Mouse (Mus musculus) midbrain, embryonic 15.5 days (tissue): ENCODE measurements at regions not wholly inside any gene's neighbourhood (a gene's known extent, or its start where the extent isn't known, plus 50 kb on each side); places are given as distances from the start of the nearest gene placed in this dataset.
A peak's percentile ranks its signal among the peaks of the same experiment; 100 is the strongest.

Experiments used
- ATAC-seq: fragments of 200-750 bp; cut with Nextera tagmentation; replicated peaks from 2 replicates; pipeline ENCODE4 v1.8.0; 2017; ENCODE audit warnings: moderate TSS enrichment
- H3K27ac ChIP-seq: fragments of 300-500 bp; sonication (generic); 2 replicates; pipeline ENCODE4 v1.5.1; 2015; ENCODE audit warnings: mild to moderate bottlenecking, inconsistent platforms
- H3K27me3 ChIP-seq: fragments of 300-500 bp; sonication (generic); replicated peaks from 2 replicates; pipeline ENCODE4 v1.6.1; 2015; ENCODE audit warnings: inconsistent platforms
- H3K36me3 ChIP-seq: fragments of 300-500 bp; sonication (generic); replicated peaks from 2 replicates; pipeline ENCODE4 v1.6.1; 2015; ENCODE audit warnings: inconsistent platforms
- H3K4me1 ChIP-seq: fragments of 300-500 bp; sonication (generic); 2 replicates; pipeline ENCODE4 v1.6.1; 2015; ENCODE audit warnings: inconsistent platforms
- H3K4me2 ChIP-seq: fragments of 300-500 bp; sonication (generic); 2 replicates; pipeline ENCODE4 v1.6.1; 2015; ENCODE audit warnings: inconsistent platforms, mild to moderate bottlenecking, moderate library complexity
- H3K4me3 ChIP-seq: fragments of 300-500 bp; sonication (generic); 2 replicates; pipeline ENCODE4 v1.5.1; 2015; ENCODE audit warnings: mild to moderate bottlenecking, inconsistent platforms
- H3K9ac ChIP-seq: fragments of 300-500 bp; sonication (generic); 2 replicates; pipeline ENCODE4 v1.6.1; 2015; ENCODE audit warnings: mild to moderate bottlenecking, inconsistent platforms
- H3K9me3 ChIP-seq: fragments of 300-500 bp; sonication (generic); 2 replicates; pipeline ENCODE4 v1.6.1; 2016; ENCODE audit warnings: inconsistent platforms
- WGBS: fragments of 180-500 bp; shearing (Covaris S2); methylation state at CpG from one replicate; pipeline ENCODE4 v1.1.7; 2015; ENCODE audit warnings: mixed read lengths; 5-methylcytosine and 5-hydroxymethylcytosine counted together

DNA sequence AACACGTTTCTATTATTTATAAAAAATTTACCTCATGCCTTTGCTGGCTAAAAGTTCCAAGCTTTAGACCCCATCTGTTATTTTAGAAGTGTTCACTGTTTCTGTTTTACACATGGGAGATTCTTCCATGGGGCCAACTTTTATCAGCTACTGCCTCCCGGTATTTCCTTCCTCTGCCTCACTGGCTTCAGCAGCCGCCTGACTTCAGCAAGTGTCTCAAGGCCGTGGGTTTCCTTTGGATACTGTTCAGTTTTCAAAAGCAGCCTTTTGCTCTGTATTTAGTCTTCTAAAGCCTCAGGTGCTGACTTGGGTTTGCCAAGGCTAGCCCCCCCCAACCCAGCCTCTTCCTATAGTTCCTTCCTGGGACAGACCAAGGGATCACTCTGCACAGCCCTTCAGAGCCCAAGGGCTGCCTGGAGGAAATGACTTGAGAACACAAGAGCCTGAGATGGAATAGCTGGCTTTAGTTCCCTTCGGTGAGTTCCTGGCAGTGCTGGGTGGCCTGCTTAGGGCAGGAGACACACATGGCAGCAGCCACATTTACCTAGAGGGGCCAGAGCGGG lies 75.1 kb upstream of the Itga6 start:
- no peaks in the 10 kb centered on the region for H3K36me3 ChIP-seq
- ATAC-seq, result no peak
- no peak overlapping the region for H3K27ac ChIP-seq
- H3K27me3 ChIP-seq, result no peaks in the 10 kb centered on the region
- H3K9ac ChIP-seq, result no peak overlapping the region
- no peaks in the 10 kb centered on the region for H3K4me1 ChIP-seq
- H3K9me3 ChIP-seq, result no peaks in the 10 kb centered on the region
- H3K4me2 ChIP-seq, result no peak overlapping the region
- H3K4me3 ChIP-seq, result no peak overlapping the region
- 92% methylated on average over 6 of the region's 6 CpGs for WGBS

DNA sequence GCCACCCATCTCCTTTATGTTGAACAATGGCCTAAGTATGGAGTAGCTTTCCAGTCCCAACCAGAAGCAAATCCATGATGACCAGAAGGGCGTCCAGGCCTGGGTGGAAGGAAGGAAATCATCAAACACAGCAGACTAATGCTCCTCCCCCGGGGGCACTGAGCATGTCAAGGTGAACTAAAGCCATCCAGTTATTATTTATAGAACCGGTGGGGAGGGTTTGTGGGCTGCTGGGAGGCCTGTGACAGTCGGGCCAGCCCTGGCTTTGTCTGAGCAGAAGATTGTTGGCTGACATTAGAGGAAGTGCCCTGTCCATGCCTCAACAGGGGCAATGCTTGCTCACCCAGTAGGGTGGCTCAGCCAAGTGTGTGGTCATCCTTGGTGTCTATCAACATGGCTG lies 74.5 kb upstream of the Itga6 start:
- Histone ChIP-seq H3K4me3 (no peak overlapping the region), H3K9me3 (no peaks in the 10 kb centered on the region), H3K27me3 (no peaks in the 10 kb centered on the region), H3K9ac (no peak overlapping the region), H3K27ac (no peak overlapping the region), H3K4me1 (no peaks in the 10 kb centered on the region), H3K36me3 (no peaks in the 10 kb centered on the region), H3K4me2 (no peak overlapping the region)
- 91% methylated on average over 4 of the region's 4 CpGs for WGBS
- ATAC-seq, result no peak

- no peaks in the 10 kb centered on the region for H3K9me3 ChIP-seq
- no peak overlapping the region for H3K9ac ChIP-seq
- H3K4me3 ChIP-seq, result no peak overlapping the region
- no peaks in the 10 kb centered on the region for H3K36me3 ChIP-seq
- 72% methylated on average over 18 of the region's 18 CpGs for WGBS
- no peak overlapping the region for H3K27ac ChIP-seq
- H3K4me1 ChIP-seq, result no peaks in the 10 kb centered on the region
- H3K4me2 ChIP-seq, result no peak overlapping the region
- ATAC-seq, result no peak
- H3K27me3 ChIP-seq, result no peaks in the 10 kb centered on the region
These were observed 72.1 kb upstream of the Itga6 start for GRCm38 (mm10) chr2:71673087-71673920.

DNA sequence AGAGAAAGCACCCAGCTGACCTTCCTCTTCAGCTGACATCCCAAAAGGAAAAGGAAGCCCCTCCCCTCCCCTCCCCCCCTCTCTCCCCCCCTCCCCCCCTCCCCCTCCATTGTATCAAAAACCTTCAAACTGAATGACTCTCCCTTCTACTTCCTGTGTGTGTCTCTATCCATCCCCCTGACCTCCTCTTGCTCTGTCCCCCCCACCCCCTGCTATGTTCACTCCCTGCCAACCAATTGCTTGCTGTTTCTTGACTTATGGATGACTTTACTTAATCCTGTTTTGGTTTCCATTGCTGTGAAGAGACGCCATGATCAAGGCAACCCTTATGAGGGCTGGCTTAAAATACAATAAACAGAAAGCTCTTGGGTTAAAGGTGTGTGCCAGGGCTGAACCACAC lies 64.7 kb upstream of the Itga6 start:
- Histone ChIP-seq H3K9ac (no peak overlapping the region), H3K27me3 (no peaks in the 10 kb centered on the region), H3K27ac (no peak overlapping the region), H3K36me3 (no peaks in the 10 kb centered on the region), H3K4me2 (no peak overlapping the region), H3K4me3 (no peak overlapping the region), H3K9me3 (no peaks in the 10 kb centered on the region), H3K4me1 (no peaks in the 10 kb centered on the region)
- WGBS, result 27% methylated on average over 1 of the region's 1 CpGs
- no peak for ATAC-seq

- Histone ChIP-seq H3K9ac (no peak overlapping the region), H3K27me3 (no peaks in the 10 kb centered on the region), H3K4me2 (no peak overlapping the region), H3K4me3 (no peak overlapping the region), H3K27ac (no peak overlapping the region), H3K4me1 (no peaks in the 10 kb centered on the region), H3K9me3 (no peaks in the 10 kb centered on the region), H3K36me3 (no peaks in the 10 kb centered on the region)
- no peak for ATAC-seq
- WGBS, result 56% methylated on average over 4 of the region's 4 CpGs
These were observed 64.3 kb upstream of the Itga6 start for GRCm38 (mm10) chr2:71681148-71681547.

DNA sequence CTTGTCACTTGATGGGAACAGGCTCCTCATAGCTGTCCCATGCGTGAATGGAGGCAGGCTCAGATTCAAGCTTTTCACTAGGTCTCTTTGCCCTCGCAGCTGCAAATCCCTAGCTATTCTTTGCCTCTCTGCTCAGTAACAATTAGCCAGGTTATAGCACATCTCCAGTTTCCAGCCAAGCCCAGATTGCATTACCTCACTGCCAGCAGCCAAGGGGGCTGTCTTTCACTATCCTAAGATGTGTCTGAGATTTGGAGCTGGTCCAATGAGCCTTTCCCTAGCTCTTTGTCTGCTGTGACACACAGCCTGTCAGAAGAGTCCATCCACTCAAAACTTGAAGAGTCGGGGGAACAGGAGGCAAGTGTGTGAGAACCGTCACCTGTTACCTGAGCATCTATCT lies 62.0 kb upstream of the Itga6 start:
- Histone ChIP-seq H3K4me2 (no peak overlapping the region), H3K36me3 (no peaks in the 10 kb centered on the region), H3K27me3 (no peaks in the 10 kb centered on the region), H3K4me3 (no peak overlapping the region), H3K9me3 (no peaks in the 10 kb centered on the region), H3K9ac (no peak overlapping the region), H3K4me1 (no peaks in the 10 kb centered on the region), H3K27ac (no peak overlapping the region)
- ATAC-seq, result no peak
- WGBS, result 64% methylated on average over 4 of the region's 4 CpGs

GRCm38 (mm10) chr2:71685239-71685638 lies 60.2 kb upstream of the Itga6 start:
- WGBS, result 89% methylated on average over 7 of the region's 7 CpGs
- Histone ChIP-seq H3K9me3 (no peaks in the 10 kb centered on the region), H3K4me2 (no peak overlapping the region), H3K4me1 (peaks cover 3% of the 10 kb centered on the region), H3K27ac (no peak overlapping the region), H3K9ac (no peak overlapping the region), H3K4me3 (no peak overlapping the region), H3K36me3 (no peaks in the 10 kb centered on the region), H3K27me3 (no peaks in the 10 kb centered on the region)
- ATAC-seq, result no peak

DNA sequence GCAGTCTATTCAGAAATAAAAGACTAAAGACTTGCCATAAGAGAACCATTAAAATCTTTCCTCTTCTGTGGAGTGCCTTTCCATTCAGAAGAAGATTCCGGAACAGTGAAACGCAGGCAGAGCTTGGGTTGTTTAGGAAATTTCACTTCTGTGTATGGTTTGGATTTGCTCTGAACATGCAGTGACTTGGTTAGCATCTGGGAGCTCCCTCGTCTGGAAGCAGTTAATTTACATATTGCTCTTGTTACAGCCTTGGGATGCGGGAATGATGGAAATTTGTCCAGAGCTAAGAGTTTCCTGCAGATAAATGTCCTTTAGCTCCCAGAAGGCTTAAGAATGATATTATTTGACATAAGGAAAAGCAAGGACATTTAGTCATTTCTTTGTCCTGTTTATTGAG lies 56.4 kb upstream of the Itga6 start:
- Histone ChIP-seq H3K4me2 (no peak overlapping the region), H3K36me3 (no peaks in the 10 kb centered on the region), H3K4me1 (peaks cover 13% of the 10 kb centered on the region), H3K9ac (no peak overlapping the region), H3K27ac (peak overlapping the region; percentile 4; the same call in 1 of the 2 replicates), H3K9me3 (no peaks in the 10 kb centered on the region), H3K4me3 (no peak overlapping the region), H3K27me3 (no peaks in the 10 kb centered on the region)
- ATAC-seq, result no peak
- WGBS, result 63% methylated on average over 4 of the region's 4 CpGs

GRCm38 (mm10) chr2:71690277-71691161 lies 54.9 kb upstream of the Itga6 start:
- Histone ChIP-seq H3K9me3 (no peaks in the 10 kb centered on the region), H3K9ac (no peak overlapping the region), H3K36me3 (no peaks in the 10 kb centered on the region), H3K4me2 (no peak overlapping the region; the same call in 1 of the 2 replicates), H3K27ac (no peak overlapping the region), H3K4me1 (peaks cover 13% of the 10 kb centered on the region), H3K27me3 (no peaks in the 10 kb centered on the region), H3K4me3 (no peak overlapping the region)
- ATAC-seq, result peak; percentile 62; the same call in 1 of the 2 replicates
- 67% methylated on average over 27 of the region's 27 CpGs for WGBS

- Histone ChIP-seq H3K4me3 (no peak overlapping the region), H3K9me3 (no peaks in the 10 kb centered on the region), H3K27ac (no peak overlapping the region), H3K4me2 (no peak overlapping the region), H3K36me3 (no peaks in the 10 kb centered on the region), H3K4me1 (peaks cover 14% of the 10 kb centered on the region), H3K27me3 (no peaks in the 10 kb centered on the region), H3K9ac (no peak overlapping the region)
- peak; percentile 56; the same call in 1 of the 2 replicates for ATAC-seq
- WGBS, result 67% methylated on average over 6 of the region's 6 CpGs
These were observed 50.6 kb upstream of the Itga6 start for GRCm38 (mm10) chr2:71694758-71695310.
